Mouse (Mus musculus): Measurements from ENCODE around the gene Best1. TPM values are rescaled to one million over a fixed set of nuclear protein-coding genes. Genes with fewer than 3 reads are reported as not detected.

The Best1 gene
- polyA plus RNA-seq, 1 experiment from 2014 or later, result 2.3 TPM

Other genes with a start within 250 kb of the Best1 start
- not detected in 2 replicates for gene Scgb2a2, start 154.1 kb downstream of the Best1 start, polyA plus RNA-seq (2015; fragmentation: Nextera tagmentation; extraction: Ambion mirVana)
- 30.7 and 33.5 TPM in 2 replicates for gene Incenp, start 102.1 kb downstream of the Best1 start, polyA plus RNA-seq (2015; fragmentation: Nextera tagmentation; extraction: Ambion mirVana)
- gene Fth1, start 21.0 kb downstream of the Best1 start, polyA plus RNA-seq (2015; fragmentation: Nextera tagmentation; extraction: Ambion mirVana), result 1,700 and 1,726 TPM in 2 replicates
- gene Rab3il1, start within 50 bp of the Best1 start, polyA plus RNA-seq (2015; fragmentation: Nextera tagmentation; extraction: Ambion mirVana), result 20.7 and 22.3 TPM in 2 replicates
- gene Fads3, start 39.9 kb upstream of the Best1 start, polyA plus RNA-seq (2015; fragmentation: Nextera tagmentation; extraction: Ambion mirVana), result 31.4 and 32.8 TPM in 2 replicates
- gene Fads2, start 100.1 kb upstream of the Best1 start, polyA plus RNA-seq (2015; fragmentation: Nextera tagmentation; extraction: Ambion mirVana), result 218 and 229 TPM in 2 replicates
- gene Fads1, start 181.3 kb upstream of the Best1 start, polyA plus RNA-seq (2015; fragmentation: Nextera tagmentation; extraction: Ambion mirVana), result 155 and 160 TPM in 2 replicates
- 330 and 360 TPM in 2 replicates for gene Tmem258, start 202.4 kb upstream of the Best1 start, polyA plus RNA-seq (2015; fragmentation: Nextera tagmentation; extraction: Ambion mirVana)
- gene Fen1, start 202.5 kb upstream of the Best1 start, polyA plus RNA-seq (2015; fragmentation: Nextera tagmentation; extraction: Ambion mirVana), result 28.0 and 28.2 TPM in 2 replicates
- gene Myrf, start 239.1 kb upstream of the Best1 start, polyA plus RNA-seq (2015; fragmentation: Nextera tagmentation; extraction: Ambion mirVana), result 0.76 and 0.92 TPM in 2 replicates

Measured in hindbrain, embryonic 15.5 days (tissue).